Mouse (Mus musculus) MEL (cell line): ENCODE data around the gene Tmem102. TPM values are rescaled to one million over a fixed set of nuclear protein-coding genes. Genes with fewer than 3 reads are reported as not detected.

Experiments used
- DNase-seq: peaks from one replicate; pipeline ENCODE4 v3.0.0; 2011; ENCODE audit warnings: low read depth, low spot score
- H3K27ac ChIP-seq: 2 replicates; pipeline ENCODE4 v1.5.1; 2012; ENCODE audit warnings: low read depth, mild to moderate bottlenecking, control low read depth, low read length, moderate library complexity; ENCODE audit not compliant: control insufficient read depth
- H3K27me3 ChIP-seq, 2 experiments: fragments of 150-350 bp in 1 of 2; sonication (generic) in 1 of 2; 2 replicates each; pipeline ENCODE4 v1.6.1; 2012; ENCODE audit warnings: low read length in 2 of 2, mild to moderate bottlenecking in 2 of 2, improper control_type of control experiment in 1 of 2, moderate library complexity in 1 of 2; ENCODE audit not compliant: insufficient read depth in 2 of 2, control insufficient read depth in 1 of 2
- H3K36me3 ChIP-seq, 2 experiments: 2 replicates each; pipeline ENCODE4 v1.6.1; 2012 to 2014; ENCODE audit warnings: low read length in 2 of 2, improper control_type of control experiment in 1 of 2, inconsistent platforms in 1 of 2, mild to moderate bottlenecking in 1 of 2; ENCODE audit not compliant: insufficient read depth in 2 of 2, control insufficient read depth in 1 of 2
- H3K4me1 ChIP-seq, 2 experiments: fragments of 150-350 bp in 1 of 2; sonication (generic) in 1 of 2; 2 replicates each; pipeline ENCODE4 v1.6.1; 2012; ENCODE audit warnings: low read length in 2 of 2, improper control_type of control experiment in 1 of 2, mild to moderate bottlenecking in 1 of 2; ENCODE audit not compliant: insufficient read depth in 2 of 2, control insufficient read depth in 1 of 2
- H3K4me3 ChIP-seq, 2 experiments: fragments of 150-350 bp in 1 of 2; sonication (generic) in 1 of 2; 2 replicates each; pipeline ENCODE4 v1.5.1; 2012; ENCODE audit warnings: low read depth in 2 of 2, low read length in 2 of 2, mild to moderate bottlenecking in 2 of 2, moderate library complexity in 2 of 2, control low read depth in 1 of 2, improper control_type of control experiment in 1 of 2; ENCODE audit not compliant: control insufficient read depth in 1 of 2, insufficient read depth in 1 of 2
- H3K79me2 ChIP-seq: 2 replicates; pipeline ENCODE4 v1.6.1; 2012; ENCODE audit warnings: mild to moderate bottlenecking, low read length, moderate library complexity; ENCODE audit not compliant: control insufficient read depth, poor library complexity, insufficient read depth
- H3K9ac ChIP-seq: 2 replicates; pipeline ENCODE4 v1.6.1; 2012; ENCODE audit warnings: low read depth, mild to moderate bottlenecking, control low read depth, low read length, moderate library complexity; ENCODE audit not compliant: control insufficient read depth, poor library complexity, severe bottlenecking
- H3K9me3 ChIP-seq: fragments of 150-350 bp; sonication (generic); replicated peaks from 2 replicates; pipeline ENCODE4 v1.6.1; 2012; ENCODE audit warnings: mild to moderate bottlenecking, low read length, improper control_type of control experiment, moderate library complexity; ENCODE audit not compliant: insufficient read depth
- BHLHE40 ChIP-seq: IDR thresholded peaks from 2 replicates; pipeline ENCODE4 v1.6.1; 2012; ENCODE audit warnings: low read depth, mild to moderate bottlenecking, inconsistent platforms, low read length, improper control_type of control experiment, borderline replicate concordance
- CHD1 ChIP-seq: IDR thresholded peaks from 2 replicates; pipeline ENCODE4 v1.6.1; 2012; ENCODE audit warnings: low read depth, mild to moderate bottlenecking, inconsistent platforms, low read length, improper control_type of control experiment
- CHD2 ChIP-seq: IDR thresholded peaks from 2 replicates; pipeline ENCODE4 v1.6.1; 2011; ENCODE audit warnings: low read length, improper control_type of control experiment
- E2F4 ChIP-seq: IDR thresholded peaks from 2 replicates; pipeline ENCODE4 v1.6.1; 2011; ENCODE audit warnings: low read depth, low read length, improper control_type of control experiment, borderline replicate concordance
- ELF1 ChIP-seq: IDR thresholded peaks from 2 replicates; pipeline ENCODE4 v1.6.1; 2014; ENCODE audit warnings: low read depth, mild to moderate bottlenecking, inconsistent platforms, low read length, improper control_type of control experiment, moderate library complexity
- ETS1 ChIP-seq: IDR thresholded peaks from 2 replicates; pipeline ENCODE4 v1.6.1; 2012; ENCODE audit warnings: low read depth, mild to moderate bottlenecking, inconsistent platforms, low read length, improper control_type of control experiment, moderate library complexity
- GATA1 ChIP-seq: IDR thresholded peaks from 2 replicates; pipeline ENCODE4 v1.6.1; 2011; ENCODE audit warnings: low read depth, low read length, improper control_type of control experiment
- KAT2A ChIP-seq: conservative IDR thresholded peaks from 2 replicates; pipeline ENCODE4 v1.6.1; 2012; ENCODE audit warnings: low read depth, low read length, improper control_type of control experiment, inconsistent platforms
- MAZ ChIP-seq: IDR thresholded peaks from 2 replicates; pipeline ENCODE4 v1.6.1; 2012; ENCODE audit warnings: low read depth, mild to moderate bottlenecking, inconsistent platforms, low read length, improper control_type of control experiment
- MXI1 ChIP-seq: IDR thresholded peaks from 2 replicates; pipeline ENCODE4 v1.6.1; 2011; ENCODE audit warnings: mild to moderate bottlenecking, low read depth, low read length, improper control_type of control experiment
- MYB ChIP-seq: IDR thresholded peaks from 2 replicates; pipeline ENCODE4 v1.6.1; 2011; ENCODE audit warnings: mild to moderate bottlenecking, low read depth, low read length, improper control_type of control experiment
- MYC ChIP-seq: IDR thresholded peaks from 2 replicates; pipeline ENCODE4 v1.6.1; 2011; ENCODE audit warnings: low read depth, mild to moderate bottlenecking, low read length, improper control_type of control experiment, moderate library complexity
- NELFE ChIP-seq: IDR thresholded peaks from 2 replicates; pipeline ENCODE4 v1.6.1; 2011; ENCODE audit warnings: low read depth, low read length, improper control_type of control experiment
- NRF1 ChIP-seq: IDR thresholded peaks from 2 replicates; pipeline ENCODE4 v1.6.1; 2014; ENCODE audit warnings: low read depth, mild to moderate bottlenecking, inconsistent platforms, low read length, improper control_type of control experiment, moderate library complexity; ENCODE audit not compliant: poor library complexity, insufficient read depth, severe bottlenecking
- POLR2A ChIP-seq, 2 experiments: IDR thresholded peaks; 2 replicates each; pipeline ENCODE4 v1.6.1; 2011 to 2012; ENCODE audit warnings: low read length in 2 of 2, mild to moderate bottlenecking in 2 of 2, control low read depth in 1 of 2, improper control_type of control experiment in 1 of 2, low read depth in 1 of 2, moderate library complexity in 1 of 2; ENCODE audit not compliant: control insufficient read depth in 1 of 2, insufficient read depth in 1 of 2, poor library complexity in 1 of 2
- POLR2AphosphoS2 ChIP-seq: IDR thresholded peaks from 2 replicates; pipeline ENCODE4 v1.6.1; 2011; ENCODE audit warnings: low read length, improper control_type of control experiment
- POLR2AphosphoS5 ChIP-seq: IDR thresholded peaks from 2 replicates; pipeline ENCODE4 v1.6.1; 2012; ENCODE audit warnings: low read depth, borderline replicate concordance, mild to moderate bottlenecking, inconsistent platforms, low read length, moderate library complexity, mixed read lengths
- RAD21 ChIP-seq: IDR thresholded peaks from 2 replicates; pipeline ENCODE4 v1.6.1; 2011; ENCODE audit warnings: mild to moderate bottlenecking, low read depth, low read length, improper control_type of control experiment
- RCOR1 ChIP-seq: IDR thresholded peaks from 2 replicates; pipeline ENCODE4 v1.6.1; 2012; ENCODE audit warnings: low read depth, mild to moderate bottlenecking, inconsistent platforms, low read length, improper control_type of control experiment
- SIN3A ChIP-seq: IDR thresholded peaks from 2 replicates; pipeline ENCODE4 v1.6.1; 2012; ENCODE audit warnings: low read length, improper control_type of control experiment, inconsistent platforms
- SMC3 ChIP-seq: IDR thresholded peaks from 2 replicates; pipeline ENCODE4 v1.6.1; 2011; ENCODE audit warnings: low read depth, low read length, improper control_type of control experiment
- TBP ChIP-seq: IDR thresholded peaks from 2 replicates; pipeline ENCODE4 v1.8.0; 2011; ENCODE audit warnings: low read depth, low read length, improper control_type of control experiment
- TCF12 ChIP-seq: IDR thresholded peaks from 2 replicates; pipeline ENCODE4 v1.6.1; 2014; ENCODE audit warnings: low read depth, mild to moderate bottlenecking, inconsistent platforms, low read length, improper control_type of control experiment, moderate library complexity
- USF2 ChIP-seq, 2 experiments: IDR thresholded peaks; 2 replicates each; pipeline ENCODE4 v1.6.1; 2011 to 2012; ENCODE audit warnings: improper control_type of control experiment in 2 of 2, low read length in 2 of 2, borderline replicate concordance in 1 of 2, inconsistent platforms in 1 of 2, low read depth in 1 of 2, mild to moderate bottlenecking in 1 of 2; ENCODE audit not compliant: insufficient read depth in 1 of 2
- ZC3H11A ChIP-seq: IDR thresholded peaks from 2 replicates; pipeline ENCODE4 v1.6.1; 2012; ENCODE audit warnings: low read depth, mild to moderate bottlenecking, inconsistent platforms, low read length, improper control_type of control experiment
- ZKSCAN1 ChIP-seq: IDR thresholded peaks from 2 replicates; pipeline ENCODE4 v1.6.1; 2012; ENCODE audit warnings: low read depth, mild to moderate bottlenecking, inconsistent platforms, low read length, improper control_type of control experiment, moderate library complexity
- ZMIZ1 ChIP-seq: IDR thresholded peaks from 2 replicates; pipeline ENCODE4 v1.6.1; 2012; ENCODE audit warnings: low read depth, mild to moderate bottlenecking, inconsistent platforms, low read length, improper control_type of control experiment, moderate library complexity
- ZNF384 ChIP-seq: IDR thresholded peaks from 2 replicates; pipeline ENCODE4 v1.6.1; 2012; ENCODE audit warnings: low read depth, mild to moderate bottlenecking, inconsistent platforms, low read length, improper control_type of control experiment
- polyA plus RNA-seq, 2 experiments: library from polyadenylated mRNA; stranded (reverse) in 1 of 2; unstranded in 1 of 2; fragments of >175 nt in 1 of 2; fragments of >200 nt in 1 of 2; gene quantifications; 2 replicates each; pipeline versions ENCODE4 v1.2.1 to v1.2.4; 2012; ENCODE audit warnings: low replicate concordance in 2 of 2, low read depth in 1 of 2; ENCODE audit not compliant: insufficient read length in 2 of 2, insufficient read depth in 1 of 2, missing spikeins in 1 of 2
- total RNA-seq: library from RNA; depleted of rRNA; stranded (reverse); fragments of 300-350 nt; gene quantifications from 2 replicates; pipeline ENCODE4 v1.2.3, GENCODE M21; 2012

Tmem102 gene
- total and polyA plus RNA-seq, 3 experiments: 0.31 to 2.4 TPM; not detected in 1

DNA sequence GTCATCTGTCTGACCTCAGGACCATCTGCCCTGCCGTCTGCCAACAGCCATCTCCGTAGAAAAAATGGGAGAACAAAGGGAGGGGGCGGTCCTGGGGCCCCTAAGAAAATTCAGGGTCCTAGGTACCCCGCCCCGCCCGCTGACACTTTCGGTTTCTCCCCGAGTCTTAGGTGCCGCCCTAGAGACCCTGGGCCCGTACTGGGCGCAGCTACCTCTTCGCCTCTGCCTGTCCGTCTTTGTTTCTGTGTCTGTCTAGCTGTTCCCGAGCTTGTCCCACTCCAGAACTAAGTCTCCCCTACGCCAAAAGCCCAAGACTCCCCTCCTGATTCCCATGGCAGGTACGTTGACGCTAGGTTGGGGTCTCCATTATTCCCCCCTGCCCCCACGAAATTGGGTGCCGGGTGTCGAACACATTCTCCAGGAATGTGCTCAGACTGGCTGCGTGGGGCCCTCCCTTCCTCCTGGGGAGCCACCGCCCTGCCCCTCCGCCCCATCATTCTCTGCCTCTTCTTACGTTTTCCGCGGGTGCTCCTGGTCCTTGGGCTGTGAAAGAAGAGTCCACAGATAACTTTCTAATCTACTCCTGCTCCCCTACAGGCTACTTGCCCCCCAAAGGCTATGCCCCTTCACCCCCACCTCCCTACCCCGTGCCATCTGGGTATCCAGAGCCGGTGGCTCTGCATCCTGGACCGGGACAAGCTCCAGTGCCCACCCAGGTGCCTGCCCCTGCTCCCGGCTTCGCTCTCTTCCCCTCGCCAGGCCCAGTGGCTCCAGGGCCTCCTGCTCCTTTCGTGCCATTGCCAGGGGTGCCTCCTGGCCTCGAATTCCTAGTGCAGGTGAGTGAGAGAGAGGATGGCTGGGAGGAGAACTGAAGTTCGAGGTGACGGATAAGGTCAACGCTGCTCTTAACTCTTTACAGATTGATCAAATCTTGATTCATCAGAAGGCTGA, 41.6 kb upstream of the Tmem102 start:
- H3K36me3 ChIP-seq: peaks cover 0 to 2% of the 10 kb centered on the region in 2 experiments; a peak in 1 of 4 replicates
- peak overlapping the region; percentile 53 for H3K27ac ChIP-seq
- H3K27me3 ChIP-seq: no peaks in the 10 kb centered on the region
- peak overlapping the region; percentile 79 for H3K9ac ChIP-seq
- DNase-seq: peak; percentile 83
- TF ChIP-seq MAZ (no peak; the same call in 1 of the 2 replicates), ZKSCAN1 (no peak), NRF1 (0 out of 2 replicates have a peak, but pooled peaks have one; percentile 24)
- TF ChIP-seq, all 39 proteins: peak for 1
- H3K9me3 ChIP-seq: no peaks in the 10 kb centered on the region
- peak overlapping the region; percentile 60 to 86 for H3K4me3 ChIP-seq
- H3K4me1 ChIP-seq: peaks cover 4 to 14% of the 10 kb centered on the region in 2 experiments; a peak in 2 of 4 replicates
- peaks cover 3% of the 10 kb centered on the region; the same call in 1 of the 2 replicates for H3K79me2 ChIP-seq

DNA sequence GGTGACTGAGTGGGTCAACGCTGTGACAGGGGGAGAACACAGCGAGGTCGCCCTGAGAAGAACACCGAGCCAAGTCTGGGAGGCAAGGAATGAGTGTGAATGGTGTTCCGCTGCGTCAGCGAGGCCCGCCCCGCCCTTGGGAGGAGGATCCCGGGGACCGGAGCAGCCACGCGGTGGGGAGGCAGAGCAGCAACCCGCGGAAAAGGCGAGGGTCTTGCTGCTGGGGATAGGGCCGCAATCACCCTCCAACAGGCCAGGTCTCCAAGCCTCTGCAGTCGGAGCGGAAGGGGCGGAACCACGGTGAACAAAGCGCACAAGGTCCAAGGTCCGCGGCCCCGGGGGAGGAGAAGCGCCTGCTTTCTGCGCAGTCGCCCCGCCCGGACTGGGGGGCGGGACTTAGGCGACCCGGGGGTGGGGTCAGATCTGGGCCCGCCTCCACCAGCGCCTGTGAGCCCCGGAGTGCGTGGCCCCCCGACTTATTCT, 40.8 kb upstream of the Tmem102 start, which contains the start of gene Plscr3:
Gene Plscr3 (plus strand): TSS at position 179 of the 483 bp plus-strand sequence.
- H3K4me1 ChIP-seq: peaks cover 4 to 14% of the 10 kb centered on the region in 2 experiments; a peak in 2 of 4 replicates
- peak within 1 kb of the TSS; percentile 79 for H3K9ac ChIP-seq
- peaks cover 3% of the 10 kb centered on the region; the same call in 1 of the 2 replicates for H3K79me2 ChIP-seq
- TF ChIP-seq POLR2AphosphoS2: peak; percentile 84; the same call in 1 of the 2 replicates
- no peak for TF ChIP-seq ETS1
- no peak for TF ChIP-seq E2F4
- no peak for TF ChIP-seq RCOR1
- TF ChIP-seq ZKSCAN1: no peak
- 0 out of 2 replicates have a peak, but pooled peaks have one; percentile 40 for TF ChIP-seq POLR2AphosphoS5
- no peak for TF ChIP-seq CHD1
- no peak for TF ChIP-seq ZC3H11A
- no peak for TF ChIP-seq KAT2A
- no peak for TF ChIP-seq ZNF384
- TF ChIP-seq RAD21: no peak
- TF ChIP-seq MYB: no peak
- TF ChIP-seq GATA1: no peak
- peak; percentile 74 for TF ChIP-seq TBP
- TF ChIP-seq SIN3A: peak; percentile 72
- TF ChIP-seq NRF1: peak; percentile 74
- peak; percentile 85 to 97 for TF ChIP-seq POLR2A (IDR thresholded peaks at IDR 0.05; ENCODE audit: control insufficient read depth in 1 of 2, insufficient read depth in 1 of 2, low read depth in 1 of 2, low read length in 2 of 2, poor library complexity in 1 of 2)
- TF ChIP-seq CHD2: no peak
- no peak for TF ChIP-seq USF2 (IDR thresholded peaks at IDR 0.05; ENCODE audit: borderline replicate concordance in 1 of 2, insufficient read depth in 1 of 2, low read depth in 1 of 2, low read length in 2 of 2)
- TF ChIP-seq BHLHE40: no peak
- TF ChIP-seq NELFE: peak; percentile 83
- TF ChIP-seq SMC3: peak; percentile 8; the same call in 1 of the 2 replicates
- TF ChIP-seq MYC: peak; percentile 87
- TF ChIP-seq ZMIZ1: peak; percentile 28; the same call in 1 of the 2 replicates
- TF ChIP-seq MXI1: peak; percentile 93
- peak; percentile 44; the same call in 1 of the 2 replicates for TF ChIP-seq TCF12
- no peak for TF ChIP-seq ELF1

More for the DNA sequence above, 40.8 kb upstream of the Tmem102 start, which contains the start of gene Plscr3:
- peak; percentile 96 for DNase-seq
- peak within 1 kb of the TSS; percentile 78 for H3K27ac ChIP-seq
- peak within 1 kb of the TSS; percentile 60 to 86 for H3K4me3 ChIP-seq
- H3K9me3 ChIP-seq: no peaks in the 10 kb centered on the region
- H3K27me3 ChIP-seq: no peaks in the 10 kb centered on the region
- peaks cover 0 to 2% of the 10 kb centered on the region in 2 experiments; a peak in 1 of 4 replicates for H3K36me3 ChIP-seq
